ENCODE assay signal across 9 mouse cellular contexts in the genomic region with DNA sequence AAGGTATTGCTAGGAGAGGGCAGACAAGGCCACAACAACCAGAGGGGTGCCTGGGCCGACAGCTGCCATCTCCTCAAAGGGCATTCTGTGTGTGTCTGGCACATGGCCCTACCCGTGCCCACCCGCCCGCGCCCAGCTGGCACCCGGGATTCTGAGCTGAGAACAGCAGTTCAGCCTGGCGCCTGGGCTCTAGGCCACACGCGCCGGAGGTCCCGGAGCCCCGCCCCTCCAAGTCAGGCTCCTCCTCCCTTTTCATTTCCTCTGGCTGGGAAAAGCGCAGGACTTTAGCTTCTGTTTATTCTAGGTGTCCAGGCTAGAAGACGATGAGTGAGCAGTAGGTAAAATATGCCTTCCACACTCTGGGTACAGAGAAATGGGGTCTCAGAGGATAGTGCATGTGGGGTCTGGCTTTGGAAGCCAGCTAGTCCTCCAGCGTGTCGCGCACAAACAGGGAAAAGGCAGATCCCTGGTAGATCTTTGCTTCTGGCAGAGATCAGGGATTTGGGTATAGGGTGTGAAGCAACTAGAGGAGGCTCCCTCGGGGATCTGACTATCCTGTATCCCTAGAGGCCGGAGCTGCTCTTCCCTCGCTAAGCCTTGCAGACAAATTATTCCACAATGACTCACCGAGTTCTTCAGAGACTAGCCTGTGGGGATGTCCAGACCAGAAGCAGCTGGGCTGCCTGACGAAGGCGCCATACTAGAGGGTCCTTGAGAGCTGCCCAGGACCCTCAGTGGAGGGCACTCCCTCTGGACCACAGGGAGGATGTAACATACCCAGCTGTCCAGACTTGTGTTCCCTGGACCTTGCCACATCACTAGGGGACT. TPM values are rescaled to one million over a fixed set of nuclear protein-coding genes. Genes with fewer than 3 reads are reported as not detected.
A peak's percentile ranks its signal among the peaks of the same experiment; 100 is the strongest.
DNase-seq lines count a peak whose midpoint lies in the region; ATAC-seq and TF ChIP-seq lines count a peak whose summit lies in the region.
"Had no signal": no experiment of that assay in that cellular context is flagged by ENCODE, and none has a peak within 500 bp of the region (broad histone marks: within the 10 kb centered on the region; RNA-seq: fewer than 3 reads in every experiment).

No protein-coding gene starts in this region.

- H3K27me3 ChIP-seq in forebrain, embryonic 13.5 days: no peaks in the 10 kb centered on the region

- H3K9ac ChIP-seq in forebrain, embryonic 13.5 days: 0 out of 2 replicates have a peak overlapping the region, but pooled peaks have one; percentile 14

- H3K27ac ChIP-seq in forebrain, embryonic 13.5 days: peak overlapping the region; percentile 73
- H3K27ac ChIP-seq: macrophage had no signal

- ATAC-seq in cerebellum, adult (ENCODE audit: insufficient number of reproducible peaks, low FRiP score, low TSS enrichment): 0 out of 2 replicates have a peak, but pooled peaks have one; percentile 20
- ATAC-seq in forebrain, embryonic 13.5 days: peak; percentile 76
- ATAC-seq in hematopoietic stem cell, adult 5-6 weeks (replicated peaks in 1 of 2; ENCODE audit: insufficient read depth in 1 of 2, low FRiP score in 2 of 2, low TSS enrichment in 1 of 2, low read depth in 1 of 2, poor library complexity in 2 of 2, severe bottlenecking in 2 of 2): peak; percentile 31 to 38; a peak in 2 of 4 replicates

- peak overlapping the region; percentile 41 for H3K4me2 ChIP-seq in forebrain, embryonic 13.5 days

- 6% methylated on average over 22 of the region's 23 CpGs for WGBS in forebrain, embryonic 13.5 days

- TF ChIP-seq CTCF in brain, embryonic 14.5 days (IDR thresholded peaks at IDR 0.05; ENCODE audit: borderline replicate concordance, extremely low read depth, insufficient read depth, insufficient read length): no peak

- H3K36me3 ChIP-seq in forebrain, embryonic 13.5 days (ENCODE audit: poor library complexity, severe bottlenecking): no peaks in the 10 kb centered on the region

- H3K4me3 ChIP-seq in forebrain, embryonic 13.5 days: peak overlapping the region; percentile 3; the same call in 1 of the 2 replicates

- H3K9me3 ChIP-seq in forebrain, embryonic 13.5 days (replicated peaks): no peaks in the 10 kb centered on the region

- peaks cover 47% of the 10 kb centered on the region for H3K4me1 ChIP-seq in forebrain, embryonic 13.5 days

- no peak for DNase-seq in cerebellum, adult 8-10 months
- peak; percentile 94 for DNase-seq in brain, embryonic 14.5 days (ENCODE audit: low read depth)
- DNase-seq in layer of hippocampus, postnatal 10 days (ENCODE audit: low spot score in 2 of 2): peak; percentile 76 to 84
- DNase-seq in lung, postnatal 10 days: peak; percentile 92
- DNase-seq in right cerebral cortex, postnatal 4 days: peak; percentile 76

- TF ChIP-seq POLR2A in brain, embryonic 14.5 days (IDR thresholded peaks at IDR 0.05; ENCODE audit: borderline replicate concordance, extremely low read depth, insufficient read depth, insufficient read length, poor library complexity, severe bottlenecking): no peak

RNA-seq across cellular contexts. Expression of gene Bcar1, which starts 2.2 kb away (rescaled TPM):
- 101 and 113 TPM in 2 replicates for polyA plus RNA-seq in brain, embryonic 14.5 days (2012; rRNA removed)
- 49.9 and 50.0 TPM in 2 replicates for polyA plus RNA-seq in forebrain, embryonic 13.5 days (2015; fragmentation: Nextera tagmentation; extraction: Ambion mirVana)
- total RNA-seq in hematopoietic stem cell, adult 5-6 weeks (2017): 0.06 TPM in 1 of 2 replicates, not detected in the other
- 10 to 100 TPM; 60.1 to 62.6 TPM for total RNA-seq in layer of hippocampus, postnatal 10 days (2021)

RNA-seq across cellular contexts. Expression of gene Ctrb1, which starts 55.0 kb away (rescaled TPM):
- 0.10 and 0.22 TPM in 2 replicates for polyA plus RNA-seq in brain, embryonic 14.5 days (2012; rRNA removed)
- polyA plus RNA-seq in forebrain, embryonic 13.5 days (2015; fragmentation: Nextera tagmentation; extraction: Ambion mirVana): 1.7 TPM in 1 of 2 replicates, not detected in the other
- total RNA-seq in hematopoietic stem cell, adult 5-6 weeks (2017): not detected in 2 replicates
- total RNA-seq in layer of hippocampus, postnatal 10 days (2021): not detected
- polyA plus RNA-seq: macrophage had no signal

Comparison
In these comparisons a context has a peak if more than half of its experiments do, and no peak if none do; other contexts are left out.
1. ATAC-seq: peak in every context shown above with its lines; median percentile 76 in forebrain, embryonic 13.5 days; 34 in hematopoietic stem cell, adult 5-6 weeks; 20 in cerebellum, adult.
2. RNA of gene Bcar1, which starts 2.2 kb away (total RNA-seq): 60.1 to 62.6 TPM in layer of hippocampus, postnatal 10 days; 0.06 TPM in hematopoietic stem cell, adult 5-6 weeks; every median in the first group is over 10 times any median in the second.